Mouse (Mus musculus): ENCODE measurements around the gene Atrnl1.

GRCm38 (mm10) chr19:57922991-57923390 lies 312.2 kb downstream of the Atrnl1 start:
- TF ChIP-seq CTCF (IDR thresholded peaks at IDR 0.05) (no peak), EP300 (IDR thresholded peaks at IDR 0.05) (no peak)
